Comparison of ENCODE assay signal across 8 mouse cellular contexts in genomic region chr2:170183851-170184174, GRCm38 (mm10). TPM values are rescaled to one million over a fixed set of nuclear protein-coding genes. Genes with fewer than 3 reads are reported as not detected.
A peak's percentile ranks its signal among the peaks of the same experiment; 100 is the strongest.
DNase-seq lines count a peak whose midpoint lies in the region; ATAC-seq and TF ChIP-seq lines count a peak whose summit lies in the region.

No protein-coding gene starts in this region.

- peaks cover 7% of the 10 kb centered on the region; the same call in 1 of the 2 replicates for H3K4me1 ChIP-seq in kidney, adult 2 months (ENCODE audit: control insufficient read depth, insufficient read depth, low read length)
- H3K4me1 ChIP-seq in embryonic facial prominence, embryonic 15.5 days, result peaks cover 10% of the 10 kb centered on the region
- H3K4me1 ChIP-seq in kidney, embryonic 16.5 days (ENCODE audit: insufficient read depth, low read length), result peaks cover 20% of the 10 kb centered on the region
- 0 out of 2 replicates have a peak, but pooled peaks cover 4% of the 10 kb centered on the region for H3K4me1 ChIP-seq in midbrain, embryonic 16.5 days (ENCODE audit: control insufficient read depth, insufficient read depth, low read length)

- no peaks in the 10 kb centered on the region for H3K36me3 ChIP-seq in kidney, adult 2 months (ENCODE audit: control insufficient read depth, insufficient read depth, low read length)
- H3K36me3 ChIP-seq in embryonic facial prominence, embryonic 15.5 days, result no peaks in the 10 kb centered on the region
- H3K36me3 ChIP-seq in kidney, embryonic 16.5 days (ENCODE audit: insufficient read depth, low read length), result no peaks in the 10 kb centered on the region
- H3K36me3 ChIP-seq in midbrain, embryonic 16.5 days (ENCODE audit: control insufficient read depth, insufficient read depth, low read length), result no peaks in the 10 kb centered on the region

- H3K4me3 ChIP-seq in kidney, adult 2 months (ENCODE audit: insufficient read depth, low read depth, low read length), result no peak overlapping the region
- H3K4me3 ChIP-seq in embryonic facial prominence, embryonic 15.5 days (replicated peaks), result peak overlapping the region; percentile 48
- H3K4me3 ChIP-seq in kidney, embryonic 16.5 days (ENCODE audit: low read length), result peak overlapping the region; percentile 54
- H3K4me3 ChIP-seq in midbrain, embryonic 16.5 days (ENCODE audit: low read depth, low read length), result peak overlapping the region; percentile 48; the same call in 1 of the 2 replicates

- TF ChIP-seq CTCF in kidney, adult 2 months (conservative IDR thresholded peaks at IDR 0.05; ENCODE audit: insufficient read depth, insufficient read length, low read depth, low read length), result no peak

- no peak overlapping the region for H3K27ac ChIP-seq in kidney, adult 2 months (ENCODE audit: insufficient read depth, low read depth, low read length)
- peak overlapping the region; percentile 84; the same call in 1 of the 2 replicates for H3K27ac ChIP-seq in embryonic facial prominence, embryonic 15.5 days (replicated peaks)
- H3K27ac ChIP-seq in kidney, embryonic 16.5 days (ENCODE audit: low read length), result peak overlapping the region; percentile 46
- no peak overlapping the region for H3K27ac ChIP-seq in midbrain, embryonic 16.5 days (ENCODE audit: low read length)

- H3K9me3 ChIP-seq in embryonic facial prominence, embryonic 15.5 days (replicated peaks), result no peaks in the 10 kb centered on the region
- no peaks in the 10 kb centered on the region for H3K9me3 ChIP-seq in kidney, embryonic 16.5 days (ENCODE audit: low read length)
- H3K9me3 ChIP-seq in midbrain, embryonic 16.5 days (replicated peaks; ENCODE audit: control insufficient read depth, low read length, poor library complexity, severe bottlenecking), result no peaks in the 10 kb centered on the region

- DNase-seq in kidney, adult 2 months, result peak; percentile 74
- no peak for DNase-seq in kidney, adult 11 months
- DNase-seq in urinary bladder, adult 2 months (ENCODE audit: low spot score), result no peak
- DNase-seq in cerebellum, postnatal 14 days, result no peak
- DNase-seq in urinary bladder, postnatal 4 days (ENCODE audit: low spot score in 2 of 2), result no peak

- 52% methylated on average over 4 of the region's 4 CpGs for WGBS in kidney, adult 2 months
- 67% methylated on average over 4 of the region's 4 CpGs for WGBS in embryonic facial prominence, embryonic 15.5 days
- WGBS in kidney, embryonic 16.5 days, result 42% methylated on average over 4 of the region's 4 CpGs
- WGBS in midbrain, embryonic 16.5 days, result 79% methylated on average over 4 of the region's 4 CpGs

- no peaks in the 10 kb centered on the region for H3K27me3 ChIP-seq in kidney, adult 2 months (replicated peaks; ENCODE audit: control insufficient read depth, insufficient read depth, low read length)
- H3K27me3 ChIP-seq in embryonic facial prominence, embryonic 15.5 days, result no peaks in the 10 kb centered on the region
- no peaks in the 10 kb centered on the region for H3K27me3 ChIP-seq in kidney, embryonic 16.5 days (ENCODE audit: insufficient read depth, low read length)
- H3K27me3 ChIP-seq in midbrain, embryonic 16.5 days (ENCODE audit: control insufficient read depth, insufficient read depth, low read depth, low read length), result no peaks in the 10 kb centered on the region

- no peak for TF ChIP-seq POLR2A in kidney, adult 2 months (IDR thresholded peaks at IDR 0.05; ENCODE audit: low read depth, low read length)

- no peak overlapping the region for H3K9ac ChIP-seq in embryonic facial prominence, embryonic 15.5 days
- no peak overlapping the region for H3K9ac ChIP-seq in kidney, embryonic 16.5 days (replicated peaks; ENCODE audit: low read length)
- no peak overlapping the region for H3K9ac ChIP-seq in midbrain, embryonic 16.5 days (ENCODE audit: low read depth, low read length)

- H3K4me2 ChIP-seq in embryonic facial prominence, embryonic 15.5 days (replicated peaks), result peak overlapping the region; percentile 59
- H3K4me2 ChIP-seq in kidney, embryonic 16.5 days (replicated peaks; ENCODE audit: low read depth, low read length), result peak overlapping the region; percentile 77
- peak overlapping the region; percentile 68 for H3K4me2 ChIP-seq in midbrain, embryonic 16.5 days (ENCODE audit: low read length)

- no peak for ATAC-seq in embryonic facial prominence, embryonic 15.5 days (ENCODE audit: insufficient number of reproducible peaks, low FRiP score, low TSS enrichment, low read depth)
- ATAC-seq in kidney, embryonic 16.5 days (ENCODE audit: low FRiP score, low TSS enrichment), result no peak
- no peak for ATAC-seq in midbrain, embryonic 16.5 days

RNA-seq across cellular contexts. Expression of gene Zfp217, which starts 35.9 kb away (rescaled TPM):
- 7.0 and 8.2 TPM in 2 replicates for polyA plus RNA-seq in kidney, adult 2 months (2012; rRNA removed)
- 3.9 and 4.1 TPM in 2 replicates for polyA plus RNA-seq in embryonic facial prominence, embryonic 15.5 days (2015; fragmentation: Nextera tagmentation; extraction: Ambion mirVana)
- polyA plus RNA-seq in kidney, embryonic 16.5 days (2015; fragmentation: Nextera tagmentation; extraction: Ambion mirVana), result 4.4 and 5.1 TPM in 2 replicates
- polyA plus RNA-seq in midbrain, embryonic 16.5 days (2015; fragmentation: Nextera tagmentation; extraction: Ambion mirVana), result 0.87 and 1.0 TPM in 2 replicates
- polyA plus RNA-seq in urinary bladder, adult 2 months (2012; rRNA removed), result 8.9 and 11.5 TPM in 2 replicates

Comparison
In these comparisons a context has a peak if more than half of its experiments do, and no peak if none do; other contexts are left out.
1. H3K27ac ChIP-seq: peak in embryonic facial prominence, embryonic 15.5 days (single experiment) and kidney, embryonic 16.5 days (single experiment); none in kidney, adult 2 months (single experiment) and midbrain, embryonic 16.5 days (single experiment).
2. Peak in every context shown above with its lines, with median percentiles within 50 percentile points of each other: H3K4me2 ChIP-seq.